Mouse (Mus musculus) T-helper 2 cell (primary cell): ENCODE measurements around the gene Nudt5.

ENCODE experiments used
- in situ Hi-C: fragments of 300-600 bp; cut with MboI, MseI; formaldehyde crosslinking; loops from one replicate; pipeline ENCODE4 v1.15.1; 2025; ENCODE audit warnings: high pct_unique_total_duplicates

The Nudt5 gene

DNA sequence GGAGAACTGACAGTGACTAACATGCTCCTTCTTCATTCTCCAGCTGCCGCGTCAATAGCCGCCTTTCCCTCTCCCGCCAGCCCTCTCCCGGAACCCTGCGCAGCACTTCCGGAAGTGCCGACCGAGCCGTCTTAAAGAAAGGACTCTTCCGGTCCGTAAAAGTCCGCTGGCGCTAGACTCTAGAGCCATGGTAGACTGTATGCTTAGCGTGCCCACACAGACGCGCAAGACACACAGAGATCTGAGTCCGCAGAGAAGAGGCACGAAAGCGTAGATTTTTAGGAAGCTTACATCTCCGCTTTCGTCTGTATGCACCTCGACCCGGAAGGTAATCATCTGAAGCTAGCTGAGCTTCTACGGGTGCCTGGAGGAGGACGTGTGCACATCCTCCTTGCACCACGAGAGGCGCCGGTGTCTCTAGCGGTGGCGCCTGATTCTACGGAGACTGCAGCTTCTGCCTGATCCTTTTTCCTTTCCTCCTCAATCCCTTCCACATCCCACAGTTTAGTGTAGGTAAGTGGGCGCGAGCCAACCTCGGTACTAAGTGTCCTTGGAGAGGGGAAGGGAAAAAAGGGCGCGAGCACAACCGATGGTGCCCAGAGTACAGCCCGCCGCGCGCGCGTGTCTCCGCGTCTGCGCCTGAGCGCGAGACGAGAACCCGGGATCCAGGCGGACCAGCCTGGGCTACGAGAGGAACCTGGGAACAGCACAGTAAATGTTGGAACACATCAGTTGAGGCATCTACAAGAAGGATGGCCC is at the start of gene Nudt5, which contains the start of gene Cdc123:
Gene Nudt5, plus strand, starts transcription at position 147 of the 759 bp plus-strand sequence.
Gene Cdc123, minus strand, starts transcription at position 292 of the 759 bp plus-strand sequence.
- in situ Hi-C loops, result no loop called here

DNA sequence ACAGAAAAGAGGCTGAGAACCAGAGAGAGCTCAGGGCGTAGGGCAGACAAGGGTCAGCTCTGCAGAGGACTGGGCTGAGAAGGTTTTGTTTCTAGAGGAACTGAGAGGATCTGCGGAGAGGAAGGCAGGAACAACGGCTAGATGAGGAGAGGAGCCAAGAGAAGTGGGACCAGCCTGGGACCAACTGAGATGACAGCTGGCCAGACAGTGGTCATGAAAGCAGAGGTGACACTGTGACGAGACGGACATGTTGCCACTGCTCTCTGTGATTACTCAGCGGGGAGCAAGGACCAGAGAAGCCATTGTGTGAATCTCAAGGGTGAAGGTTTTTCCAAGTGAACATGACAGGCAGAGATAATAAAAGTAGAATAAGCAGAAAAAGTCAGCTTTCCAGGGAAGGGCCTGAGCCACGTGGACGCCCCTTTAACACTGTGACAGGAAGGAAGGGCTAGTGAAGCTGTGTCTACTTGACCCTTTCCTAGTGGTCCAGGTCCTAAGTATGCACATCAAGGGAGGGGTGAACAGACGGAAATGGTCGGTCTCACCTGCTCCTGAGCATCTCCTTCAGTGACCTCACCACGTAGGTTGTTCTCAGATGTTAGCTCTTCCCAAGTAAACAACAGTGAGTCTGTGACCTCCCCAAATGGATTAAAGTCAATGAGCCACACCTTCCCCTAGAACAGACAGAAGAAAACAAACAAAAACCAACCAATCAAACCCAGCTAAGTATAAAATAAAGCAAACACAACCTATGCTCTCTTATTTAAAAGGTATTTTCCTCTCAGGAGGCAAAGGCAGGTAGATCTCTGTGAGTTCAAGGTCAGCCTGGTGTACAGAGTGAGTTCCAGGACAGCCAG is 46.8 kb upstream of the Nudt5 start:
- in situ Hi-C loops, result no loop called here

DNA sequence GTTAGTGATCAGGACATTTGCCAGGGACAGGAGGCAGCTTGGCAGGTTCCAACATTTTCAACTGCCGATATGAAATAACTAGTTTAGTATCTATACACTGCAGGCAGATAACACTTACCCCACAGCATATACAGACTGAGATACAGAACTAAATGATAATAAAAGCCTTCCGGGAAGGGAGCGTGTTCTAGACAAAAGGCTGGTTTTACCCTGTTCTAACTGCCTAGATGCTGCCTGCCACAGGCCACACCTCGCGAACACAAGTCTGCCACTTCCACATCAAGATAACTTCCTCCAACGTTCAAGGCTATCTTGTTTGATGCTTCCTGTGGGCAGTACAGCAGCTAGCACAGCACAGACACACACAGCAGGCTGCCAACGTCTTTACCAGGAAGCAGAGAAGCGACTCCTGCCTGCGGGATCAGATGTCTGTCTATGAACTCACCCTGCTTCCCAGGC is 43.6 kb upstream of the Nudt5 start:
- in situ Hi-C loops, result loop anchor here (10.0 to 25.0 kb wide), 2 partner anchors 346 to 714 kb away; no protein-coding TSS in a partner anchor

DNA sequence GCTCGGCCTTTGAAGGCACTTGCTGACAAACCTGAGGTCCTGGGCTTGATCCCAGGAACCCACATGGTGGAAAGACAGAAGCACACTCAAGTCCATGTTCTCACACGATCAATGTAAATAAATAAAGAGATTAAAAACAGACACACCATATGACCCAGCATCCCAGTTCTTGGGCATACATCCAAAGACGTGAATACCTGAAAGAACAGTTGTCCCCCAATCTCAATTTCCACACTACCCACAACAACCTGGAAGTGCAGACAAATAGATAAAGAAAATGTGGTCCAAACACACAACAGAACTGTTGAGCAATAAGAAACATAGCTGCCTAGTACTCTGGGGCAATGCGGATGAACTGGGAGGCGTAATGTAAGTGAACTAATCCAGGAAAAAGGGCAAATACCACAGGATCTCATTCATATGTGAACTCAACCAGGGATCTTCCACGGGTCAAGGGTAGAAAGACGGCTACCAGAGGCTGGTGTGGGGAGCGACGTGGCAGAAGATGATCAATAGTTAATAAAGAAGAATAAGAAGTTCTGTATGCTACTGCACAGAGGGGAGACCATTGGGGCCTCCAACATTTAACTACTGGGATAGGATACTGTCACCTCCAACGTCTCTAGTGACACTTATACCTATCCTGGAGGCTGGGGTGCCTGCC is 42.8 kb upstream of the Nudt5 start:
- in situ Hi-C loops, result loop anchor here (10.0 to 25.0 kb wide), 2 partner anchors 347 to 715 kb away; no protein-coding TSS in a partner anchor

DNA sequence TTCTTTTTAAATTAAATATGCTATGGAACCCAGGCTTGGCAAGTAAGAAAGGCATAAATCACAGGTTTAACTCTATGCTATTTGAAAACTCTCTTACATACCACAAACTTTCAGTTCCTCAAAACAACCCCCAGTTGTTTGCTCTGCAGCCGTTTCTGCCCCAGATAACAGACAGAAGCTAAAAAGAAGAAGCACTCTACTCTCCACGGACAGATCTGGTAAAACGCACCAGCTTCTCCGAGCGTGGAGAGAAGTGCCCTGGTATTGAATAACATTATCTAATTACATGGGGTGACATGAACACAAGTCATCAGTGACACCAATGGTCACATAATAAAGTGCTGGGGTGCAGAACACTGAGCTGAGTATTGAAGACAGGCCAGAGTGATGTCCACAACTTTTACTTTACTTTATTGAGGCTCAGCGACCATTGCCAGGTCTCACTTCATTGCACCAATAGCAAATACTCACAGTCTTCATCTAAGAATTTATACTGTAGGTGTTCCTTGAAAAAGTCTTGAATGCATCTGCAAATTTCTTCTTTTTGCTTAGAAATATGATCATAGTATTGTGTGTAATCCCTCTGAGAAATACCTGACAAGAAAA is 40.3 kb upstream of the Nudt5 start:
- in situ Hi-C loops, result loop anchor here (10.0 to 25.0 kb wide), 2 partner anchors 350 to 717 kb away; no protein-coding TSS in a partner anchor

DNA sequence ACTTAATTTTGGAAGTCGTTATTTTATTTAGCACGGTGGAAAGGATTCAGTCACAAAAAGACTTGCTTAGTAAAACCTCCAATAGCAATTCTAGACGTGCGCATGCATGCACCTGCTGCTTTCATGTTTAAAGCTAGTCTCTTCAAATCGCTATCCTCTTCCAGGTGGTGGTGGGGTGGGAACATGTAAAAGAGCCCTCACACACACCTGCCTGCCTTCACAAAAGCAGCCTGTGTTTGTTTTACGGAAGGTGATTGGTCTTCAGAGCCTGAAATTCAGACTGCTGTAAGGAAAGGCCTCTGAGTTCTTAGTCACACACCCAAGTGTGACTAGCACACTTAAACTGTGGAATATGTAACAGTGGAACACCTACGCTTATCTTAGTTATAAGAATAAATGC is 39.6 kb upstream of the Nudt5 start:
- in situ Hi-C loops, result loop anchor here (10.0 to 25.0 kb wide), 2 partner anchors 350 to 718 kb away; no protein-coding TSS in a partner anchor

DNA sequence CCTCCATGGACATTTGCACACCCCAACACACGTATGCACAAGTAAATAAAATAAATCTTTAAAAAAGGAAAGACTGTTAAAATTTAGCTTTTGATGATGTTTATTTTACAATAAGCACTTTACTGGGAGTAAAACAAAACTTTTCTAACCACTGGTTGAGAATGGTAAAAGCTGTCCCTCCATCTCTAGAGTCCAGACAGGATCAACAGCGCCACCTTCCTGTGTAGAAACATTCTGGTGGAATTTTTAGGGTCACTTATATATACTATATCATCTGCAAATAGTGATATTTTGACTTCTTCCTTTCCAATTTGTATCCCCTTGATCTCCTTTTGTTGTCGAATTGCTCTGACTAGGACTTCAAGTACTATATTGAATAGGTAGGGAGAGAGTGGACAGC is 38.6 kb upstream of the Nudt5 start:
- in situ Hi-C loops, result loop anchor here (10.0 to 25.0 kb wide), 2 partner anchors 351 to 719 kb away; no protein-coding TSS in a partner anchor

DNA sequence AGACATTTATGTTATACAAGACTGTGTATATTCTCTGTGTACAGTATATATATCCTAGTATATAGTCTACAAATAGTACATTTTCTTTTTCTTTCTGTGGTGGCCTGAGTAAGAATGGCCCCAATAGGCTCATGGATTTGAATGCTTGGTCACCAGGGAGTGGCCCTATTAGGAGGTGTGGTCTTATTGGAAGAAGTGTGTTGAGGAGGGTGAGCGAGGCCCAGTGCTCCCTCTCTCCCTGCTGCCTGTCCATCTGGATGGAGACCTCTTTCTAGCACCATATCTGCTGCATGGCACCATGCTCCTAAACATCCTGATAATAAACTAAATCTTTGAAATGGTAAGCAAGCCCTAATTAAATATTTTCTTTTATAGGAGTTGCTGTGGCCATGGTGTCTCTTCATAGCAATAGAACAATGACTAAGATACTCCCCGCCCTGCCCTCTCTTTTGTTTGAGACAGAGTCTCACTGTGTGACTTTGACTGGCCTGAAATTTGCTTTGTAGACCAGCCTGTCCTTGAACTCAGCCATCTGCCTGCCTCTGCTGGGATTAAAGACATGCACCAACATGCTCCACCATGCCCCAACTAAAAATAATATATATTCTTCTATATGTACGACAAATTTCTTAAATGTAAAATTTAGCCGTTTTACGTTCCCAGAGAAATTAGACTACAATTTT is 34.6 kb upstream of the Nudt5 start:
- in situ Hi-C loops, result loop anchor here (25.0 kb wide), 1 partner anchor 723 kb away; no protein-coding TSS in a partner anchor

DNA sequence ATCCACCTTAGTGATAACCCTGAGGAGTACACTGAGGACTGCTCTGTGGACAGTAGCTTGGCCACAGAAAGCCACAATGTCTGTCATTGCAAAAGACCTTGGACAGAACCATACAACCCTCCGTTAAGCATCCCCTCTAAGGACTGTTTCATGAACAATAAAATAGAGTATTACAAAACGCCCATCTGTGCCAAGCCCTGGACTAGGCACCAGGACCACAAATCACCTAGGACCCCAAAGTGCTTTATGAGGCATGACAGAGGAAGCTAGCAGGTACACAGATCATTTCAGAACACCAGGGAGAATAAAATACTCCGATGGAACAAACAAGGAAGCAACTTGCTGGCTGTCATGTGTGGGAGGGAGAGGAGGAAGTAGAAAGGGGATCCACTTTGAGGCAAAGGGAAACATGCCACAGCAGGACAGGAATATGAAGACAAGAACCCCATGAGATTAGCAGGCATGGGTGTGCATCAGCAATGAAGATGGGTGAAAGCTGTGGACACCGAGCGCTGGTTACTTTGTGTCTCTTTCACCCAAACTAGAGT is 33.5 kb upstream of the Nudt5 start:
- in situ Hi-C loops, result loop anchor here (25.0 kb wide), 1 partner anchor 724 kb away; no protein-coding TSS in a partner anchor

DNA sequence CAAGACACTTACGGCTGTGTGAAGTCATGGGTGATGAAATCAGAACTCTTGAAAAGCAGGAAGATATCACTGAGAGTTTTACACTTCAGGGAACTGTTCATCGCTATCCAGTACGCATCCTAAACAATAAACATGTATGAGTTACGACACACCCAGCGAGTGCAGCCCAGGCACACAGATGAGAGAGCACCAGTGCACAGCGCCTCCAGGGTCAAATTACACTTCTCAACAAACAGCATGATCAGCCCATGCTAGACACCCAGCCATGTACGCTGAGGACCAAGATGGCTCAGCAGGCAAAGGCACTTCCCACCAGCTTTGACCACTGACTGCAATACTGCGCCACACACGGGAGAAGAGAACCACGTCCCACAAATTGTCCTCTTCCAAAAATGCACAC is 23.6 kb upstream of the Nudt5 start:
- in situ Hi-C loops, result loop anchor here (25.0 kb wide), 1 partner anchor 734 kb away; no protein-coding TSS in a partner anchor

DNA sequence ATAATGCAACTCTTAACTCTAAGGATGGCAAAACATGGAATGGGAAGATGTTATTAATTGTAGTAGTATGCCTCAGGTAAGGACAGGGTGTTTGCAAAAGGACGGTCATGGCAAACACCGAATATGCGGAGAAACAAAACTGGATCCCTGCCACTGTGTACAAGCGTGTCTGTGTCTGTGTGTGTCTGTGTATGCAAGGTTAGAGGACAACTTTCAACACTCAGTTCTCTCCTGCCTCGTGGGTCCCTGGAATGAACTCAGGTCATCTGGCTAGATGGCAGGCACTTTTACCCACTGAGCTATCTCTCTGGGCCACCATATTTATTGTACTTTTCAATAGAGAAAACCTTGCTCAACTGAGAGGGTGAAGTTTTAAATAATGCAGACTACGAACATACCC is 22.4 kb upstream of the Nudt5 start:
- in situ Hi-C loops, result loop anchor here (25.0 kb wide), 1 partner anchor 735 kb away; no protein-coding TSS in a partner anchor

DNA sequence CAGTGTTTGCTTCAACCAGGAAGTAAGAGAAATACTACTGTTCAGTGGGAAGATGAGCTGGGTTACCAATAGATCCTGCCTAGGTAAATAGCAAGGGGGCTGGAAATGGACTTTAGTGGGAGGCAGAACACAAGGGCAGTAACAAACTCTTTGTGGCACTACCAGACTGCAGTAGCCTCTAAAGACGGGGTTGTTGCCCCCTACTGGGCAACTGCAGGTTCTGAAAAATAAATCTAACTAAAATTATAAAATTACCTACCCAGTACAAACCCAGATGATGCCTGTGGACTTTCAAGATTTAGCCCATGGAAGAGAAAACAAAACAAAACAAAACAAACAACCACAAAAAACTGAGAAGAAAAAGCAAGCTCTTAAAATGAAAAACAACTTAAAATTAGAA is 20.6 kb upstream of the Nudt5 start:
- in situ Hi-C loops, result loop anchor here (25.0 kb wide), 1 partner anchor 737 kb away; no protein-coding TSS in a partner anchor

DNA sequence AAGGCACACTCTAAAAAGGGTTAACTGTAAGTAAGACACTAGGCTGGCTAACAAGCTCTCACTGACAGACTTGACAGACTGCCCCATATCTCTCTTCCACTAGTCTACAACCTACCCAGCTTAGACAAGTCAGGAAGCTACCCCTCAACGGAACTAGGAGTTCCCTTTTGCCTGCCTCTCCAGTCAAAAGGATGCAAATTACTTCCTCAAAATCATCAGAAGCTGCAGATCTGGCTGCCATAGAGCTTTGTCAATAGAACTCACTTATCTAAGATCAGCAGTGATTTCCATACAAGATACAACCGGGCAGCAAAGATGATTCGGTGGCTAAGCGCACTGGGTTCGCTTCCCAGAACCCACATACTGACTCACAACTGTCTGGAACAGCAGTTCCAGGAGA is 20.1 kb upstream of the Nudt5 start:
- in situ Hi-C loops, result loop anchor here (25.0 kb wide), 1 partner anchor 737 kb away; no protein-coding TSS in a partner anchor

DNA sequence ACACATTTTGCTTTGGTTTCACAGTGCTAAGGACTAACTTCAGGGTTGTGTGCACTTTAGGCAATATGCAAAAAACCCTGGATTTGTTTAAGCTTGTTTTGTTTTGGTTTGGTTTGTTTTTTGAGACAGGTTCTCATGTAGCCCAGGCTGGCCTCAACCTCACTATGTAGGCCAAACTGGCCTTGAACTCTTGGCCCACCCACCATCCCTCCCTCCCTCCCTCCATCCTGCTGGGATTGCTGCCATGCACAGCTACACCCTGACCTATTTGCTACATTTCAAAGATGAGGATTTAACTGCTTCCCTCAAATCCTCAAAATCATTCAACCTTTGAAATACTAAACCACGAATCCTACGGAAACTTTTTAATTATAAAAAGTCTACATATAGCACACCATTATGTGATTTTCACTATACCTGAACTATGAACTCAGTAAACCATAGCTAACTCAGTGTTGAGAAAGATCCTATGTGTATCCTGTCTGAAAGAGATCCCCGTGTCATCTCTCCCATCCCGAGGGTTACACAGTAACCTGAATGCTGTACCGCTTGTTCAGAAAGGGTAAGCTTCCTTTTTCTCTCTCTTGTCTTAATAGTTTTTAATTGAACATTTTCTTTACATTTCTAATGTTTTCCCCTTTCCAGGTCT is 19.4 kb upstream of the Nudt5 start:
- in situ Hi-C loops, result no loop called here

DNA sequence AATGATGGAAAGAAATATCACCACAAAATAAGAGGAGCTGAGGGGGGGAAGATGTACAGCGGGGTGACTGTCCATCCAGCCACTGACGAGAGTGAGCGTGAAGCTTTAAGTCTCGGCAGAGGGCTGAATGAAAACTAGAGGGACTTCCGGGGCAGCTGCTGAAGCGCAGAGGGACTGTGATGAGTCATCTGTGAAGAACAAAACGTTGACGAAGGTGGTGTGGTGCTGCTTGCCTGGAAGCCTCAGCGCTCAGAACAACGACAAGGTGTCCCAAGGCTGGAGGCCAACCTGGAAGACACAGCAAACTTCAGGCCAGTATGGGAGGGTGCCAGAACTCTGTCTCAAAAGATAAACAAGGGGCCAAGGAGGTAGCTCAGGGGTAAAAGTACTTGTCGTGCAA is 4.0 kb upstream of the Nudt5 start:
- in situ Hi-C loops, result no loop called here

DNA sequence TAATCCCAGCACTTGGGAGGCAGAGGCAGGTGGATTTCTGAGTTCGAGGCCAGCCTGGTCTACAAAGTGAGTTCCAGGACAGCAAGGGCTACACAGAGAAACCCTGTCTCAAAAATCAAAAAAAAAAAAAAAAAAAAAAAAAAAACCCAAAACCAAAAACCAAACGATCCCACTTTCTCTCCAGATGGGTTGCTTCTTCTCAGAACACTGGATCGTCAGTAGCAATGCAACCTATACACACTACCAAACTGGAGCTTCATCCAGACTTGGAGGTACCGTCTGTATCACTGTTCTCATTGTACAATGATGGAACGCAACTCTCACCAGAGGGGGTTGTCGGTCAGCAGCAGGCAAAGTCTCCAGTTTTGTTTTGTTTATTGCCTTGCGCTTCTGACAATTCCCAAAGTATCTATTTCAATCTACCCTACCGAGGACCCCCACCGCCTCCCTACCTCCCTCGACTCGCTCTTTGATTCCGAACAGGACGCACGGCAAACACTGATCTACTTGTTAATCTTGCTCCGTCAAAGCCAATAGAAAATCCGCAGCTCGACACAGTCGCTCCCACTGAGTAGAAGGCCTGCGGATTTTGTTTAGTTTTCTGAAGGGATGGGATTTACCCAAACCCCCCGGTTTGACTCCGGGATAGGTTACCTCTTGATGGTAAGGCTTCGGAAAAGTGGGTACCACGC is 492 bp upstream of the Nudt5 start:
- in situ Hi-C loops, result no loop called here

DNA sequence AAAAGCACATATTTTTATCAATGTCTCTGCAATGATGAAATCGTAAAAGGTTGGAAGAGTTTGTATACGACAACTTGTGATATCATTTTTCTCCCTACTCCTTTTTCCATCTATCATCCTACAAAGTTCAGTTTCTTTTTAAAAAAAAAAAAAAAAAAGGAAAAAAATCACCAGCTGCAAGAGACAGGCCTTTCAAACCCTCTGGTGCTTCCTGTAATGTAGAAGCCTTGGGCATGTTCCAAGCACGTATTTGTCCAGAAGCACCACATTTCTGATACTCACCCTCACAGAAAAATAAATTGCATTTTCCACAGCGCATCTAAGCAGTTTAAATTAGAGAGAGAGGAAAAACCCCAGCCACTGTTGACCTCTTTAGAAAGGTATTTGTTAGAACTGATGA is 1.0 kb downstream of the Nudt5 start:
- in situ Hi-C loops, result no loop called here

DNA sequence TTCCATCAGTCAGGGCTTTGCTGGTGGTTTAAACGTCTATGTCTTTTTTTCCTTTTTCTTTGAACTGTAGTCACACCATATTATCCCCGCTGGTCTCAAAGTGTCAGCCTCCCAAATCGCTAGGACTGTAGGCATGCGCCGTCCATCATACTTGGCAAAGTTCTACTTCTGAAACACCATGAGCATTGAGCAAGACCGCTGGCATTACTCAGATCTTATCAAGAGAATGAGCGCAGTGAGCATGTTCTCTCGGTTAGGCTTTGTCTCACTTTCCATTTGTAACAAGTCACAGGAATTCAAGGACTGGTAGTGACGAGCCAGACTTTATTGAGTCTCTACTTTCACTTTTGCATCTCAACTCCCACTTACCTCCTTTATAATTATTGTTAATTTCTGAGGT is 6.3 kb downstream of the Nudt5 start:
- in situ Hi-C loops, result no loop called here

DNA sequence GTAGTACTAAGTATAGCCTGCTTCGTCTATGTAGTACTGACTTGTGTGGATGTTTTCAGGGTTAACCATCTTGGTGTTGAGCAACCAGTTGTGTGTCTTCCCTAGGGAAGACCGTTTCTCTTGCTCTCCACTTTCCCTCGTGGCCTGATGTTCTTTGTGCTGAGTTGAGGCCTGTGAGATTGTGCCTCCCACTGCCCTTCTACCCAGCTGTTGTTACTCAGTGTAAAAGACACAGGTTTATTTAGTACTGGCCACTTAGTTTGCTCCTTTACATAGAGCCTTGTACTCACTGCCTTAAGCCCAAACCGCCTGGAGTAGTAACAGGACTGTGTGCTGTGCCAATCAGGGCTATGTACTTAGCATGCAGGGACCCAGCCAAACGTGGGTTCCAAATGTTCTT is 7.0 kb downstream of the Nudt5 start:
- in situ Hi-C loops, result no loop called here
